Mouse (Mus musculus) forebrain, postnatal 0 days (tissue): ENCODE data around the gene Ttc9. TPM values are rescaled to one million over a fixed set of nuclear protein-coding genes. Genes with fewer than 3 reads are reported as not detected.

Source experiments
- ATAC-seq: fragments of 200-750 bp; cut with Nextera tagmentation; 2 replicates; pipeline ENCODE4 v1.8.0; 2017; ENCODE audit warnings: mild to moderate bottlenecking, moderate library complexity
- DNase-seq: peaks from one replicate; pipeline ENCODE4 v3.0.0-alpha.2; 2015
- H3K27ac ChIP-seq: fragments of 300-500 bp; sonication (generic); 2 replicates; pipeline ENCODE4 v1.5.1; 2014; ENCODE audit warnings: low read depth, mild to moderate bottlenecking, antibody characterized with exemption, low read length, moderate library complexity, mixed read lengths
- H3K27me3 ChIP-seq: fragments of 300-500 bp; sonication (generic); 2 replicates; pipeline ENCODE4 v1.6.1; 2014; ENCODE audit warnings: mild to moderate bottlenecking, low read length, mixed read lengths; ENCODE audit not compliant: insufficient read depth
- H3K36me3 ChIP-seq: fragments of 300-500 bp; sonication (generic); 2 replicates; pipeline ENCODE4 v1.6.1; 2014; ENCODE audit warnings: mild to moderate bottlenecking, moderate library complexity; ENCODE audit not compliant: insufficient read depth
- H3K4me1 ChIP-seq: fragments of 300-500 bp; sonication (generic); 2 replicates; pipeline ENCODE4 v1.6.1; 2014; ENCODE audit warnings: antibody characterized with exemption; ENCODE audit not compliant: insufficient read depth
- H3K4me2 ChIP-seq: fragments of 300-500 bp; sonication (generic); 2 replicates; pipeline ENCODE4 v1.6.1; 2014; ENCODE audit warnings: low read depth, mild to moderate bottlenecking, moderate library complexity
- H3K4me3 ChIP-seq: fragments of 300-500 bp; sonication (generic); 2 replicates; pipeline ENCODE4 v1.5.1; 2014; ENCODE audit warnings: low read depth, low read length, mixed read lengths
- H3K9ac ChIP-seq: fragments of 300-500 bp; sonication (generic); 2 replicates; pipeline ENCODE4 v1.6.1; 2014; ENCODE audit warnings: mild to moderate bottlenecking
- H3K9me3 ChIP-seq: fragments of 300-500 bp; sonication (generic); 2 replicates; pipeline ENCODE4 v1.6.1; 2016; ENCODE audit warnings: low read length
- CTCF ChIP-seq: sonication (generic); IDR thresholded peaks from 2 replicates; pipeline ENCODE4 v1.5.1; 2016; ENCODE audit warnings: antibody characterized with exemption, control low read depth, low read depth
- WGBS: fragments of 180-500 bp; shearing (Covaris S2); extraction: QIAGEN DNeasy Blood & Tissue Kit; methylation state at CpG from one replicate; pipeline ENCODE4 v1.1.7; 2014; 5-methylcytosine and 5-hydroxymethylcytosine counted together
- polyA plus RNA-seq: library from polyadenylated mRNA; unstranded; fragments of >200 nt; fragmentation: Nextera tagmentation; extraction: Ambion mirVana; gene quantifications from 2 replicates; pipeline ENCODE4 v1.2.1, GENCODE M21; 2015
- total RNA-seq: library from RNA; depleted of rRNA; stranded (reverse); fragments of >200 nt; gene quantifications from 2 replicates; pipeline ENCODE4 v1.2.3, GENCODE M21; 2014; rRNA removed

Ttc9 gene
- total RNA-seq, result 54.6 and 64.0 TPM in 2 replicates
- polyA plus RNA-seq, result 18.7 and 19.5 TPM in 2 replicates

GRCm38 (mm10) chr12:81630915-81631660 is at the start of gene Ttc9:
Ttc9 (plus strand) TSS chr12:81631249.
- ATAC-seq, result peak; percentile 83
- TF ChIP-seq CTCF, result no peak
- Histone ChIP-seq H3K4me3 (peak within 1 kb of the TSS; percentile 76), H3K27me3 (no peaks in the 10 kb centered on the region), H3K4me2 (peak within 1 kb of the TSS; percentile 78), H3K4me1 (peaks cover 18% of the 10 kb centered on the region; the same call in 1 of the 2 replicates), H3K36me3 (no peaks in the 10 kb centered on the region), H3K9me3 (no peaks in the 10 kb centered on the region), H3K9ac (peak within 1 kb of the TSS; percentile 95), H3K27ac (peak within 1 kb of the TSS; percentile 97)
- under 1% methylated on average over 81 of the region's 82 CpGs for WGBS
- DNase-seq, result peak; percentile 79

DNA sequence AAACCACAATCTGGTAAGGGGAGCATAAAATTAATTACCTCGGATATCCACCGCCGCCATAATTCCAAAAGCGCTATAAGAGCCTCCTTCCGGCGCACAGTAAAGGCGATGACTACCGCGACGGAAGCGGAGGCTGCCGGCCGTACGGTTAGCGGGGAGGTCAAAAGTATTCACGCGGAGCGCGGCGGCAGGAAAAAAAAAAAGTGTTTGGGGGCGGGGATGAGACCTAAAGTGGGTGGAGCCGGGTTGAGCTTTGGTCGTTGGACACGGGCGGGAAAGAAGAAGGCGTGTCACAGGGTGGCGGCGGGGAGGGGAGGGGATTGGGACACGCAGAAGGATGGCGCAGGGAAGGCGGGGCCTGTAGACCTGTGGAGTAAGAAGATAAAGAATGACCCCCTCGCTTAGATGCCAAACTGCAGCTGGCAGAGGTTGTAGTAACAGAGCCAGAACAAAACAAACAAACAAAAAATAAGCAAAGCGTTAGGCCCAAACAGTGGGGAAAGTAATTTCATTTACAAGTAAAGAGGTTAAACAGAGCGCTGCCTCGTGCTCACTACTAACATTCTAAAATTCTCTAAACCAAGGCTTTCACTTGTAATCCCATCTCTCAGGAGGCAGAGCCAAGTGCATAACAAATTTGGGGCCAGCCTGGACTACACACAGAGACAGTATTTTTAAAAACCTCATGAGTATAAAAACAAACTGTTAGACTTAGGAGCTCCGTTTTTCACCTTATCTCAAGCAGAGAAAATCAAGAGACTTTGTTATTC is 36.0 kb upstream of the Ttc9 start, which contains the start of gene Med6:
Gene Med6, minus strand, starts transcription at position 107 of the 770 bp plus-strand sequence.
- TF ChIP-seq CTCF, result peak; percentile 2; the same call in 1 of the 2 replicates
- H3K9ac ChIP-seq, result peak within 1 kb of the TSS; percentile 64
- H3K27me3 ChIP-seq, result no peaks in the 10 kb centered on the region
- 4% methylated on average over 36 of the region's 36 CpGs for WGBS
- H3K4me1 ChIP-seq, result peaks cover 9% of the 10 kb centered on the region
- H3K27ac ChIP-seq, result peak within 1 kb of the TSS; percentile 58
- H3K4me2 ChIP-seq, result peak within 1 kb of the TSS; percentile 67
- peak within 1 kb of the TSS; percentile 61 for H3K4me3 ChIP-seq
- DNase-seq (peak; percentile 98), ATAC-seq (peak; percentile 98)
- no peaks in the 10 kb centered on the region for H3K9me3 ChIP-seq
- H3K36me3 ChIP-seq, result peaks cover 8% of the 10 kb centered on the region

GRCm38 (mm10) chr12:81596547-81597262 is 34.3 kb upstream of the Ttc9 start:
- peaks cover 3% of the 10 kb centered on the region; the same call in 1 of the 2 replicates for H3K27me3 ChIP-seq
- WGBS, result 75% methylated on average over 8 of the region's 8 CpGs
- DNase-seq, result no peak
- no peaks in the 10 kb centered on the region for H3K36me3 ChIP-seq
- H3K27ac ChIP-seq, result no peak overlapping the region
- no peak overlapping the region for H3K4me2 ChIP-seq
- no peak overlapping the region for H3K9ac ChIP-seq
- H3K4me3 ChIP-seq, result no peak overlapping the region
- H3K9me3 ChIP-seq, result no peaks in the 10 kb centered on the region
- peaks cover 9% of the 10 kb centered on the region for H3K4me1 ChIP-seq
- ATAC-seq, result no peak
- no peak for TF ChIP-seq CTCF

GRCm38 (mm10) chr12:81604995-81605784 is 25.9 kb upstream of the Ttc9 start:
- ATAC-seq (no peak), DNase-seq (no peak)
- Histone ChIP-seq H3K4me1 (no peaks in the 10 kb centered on the region), H3K27me3 (peaks cover 3% of the 10 kb centered on the region; the same call in 1 of the 2 replicates), H3K4me3 (no peak overlapping the region), H3K9me3 (no peaks in the 10 kb centered on the region), H3K9ac (no peak overlapping the region), H3K36me3 (no peaks in the 10 kb centered on the region), H3K4me2 (no peak overlapping the region), H3K27ac (no peak overlapping the region)
- WGBS, result 55% methylated on average over 5 of the region's 5 CpGs
- TF ChIP-seq CTCF, result no peak

- no peak for TF ChIP-seq CTCF
- Histone ChIP-seq H3K9me3 (no peaks in the 10 kb centered on the region), H3K4me2 (no peak overlapping the region), H3K4me3 (no peak overlapping the region), H3K27me3 (no peaks in the 10 kb centered on the region), H3K36me3 (no peaks in the 10 kb centered on the region), H3K27ac (no peak overlapping the region), H3K4me1 (no peaks in the 10 kb centered on the region), H3K9ac (no peak overlapping the region)
- no peak for ATAC-seq
- no peak for DNase-seq
Observed at GRCm38 (mm10) chr12:81609445-81609844, 21.6 kb upstream of the Ttc9 start.

DNA sequence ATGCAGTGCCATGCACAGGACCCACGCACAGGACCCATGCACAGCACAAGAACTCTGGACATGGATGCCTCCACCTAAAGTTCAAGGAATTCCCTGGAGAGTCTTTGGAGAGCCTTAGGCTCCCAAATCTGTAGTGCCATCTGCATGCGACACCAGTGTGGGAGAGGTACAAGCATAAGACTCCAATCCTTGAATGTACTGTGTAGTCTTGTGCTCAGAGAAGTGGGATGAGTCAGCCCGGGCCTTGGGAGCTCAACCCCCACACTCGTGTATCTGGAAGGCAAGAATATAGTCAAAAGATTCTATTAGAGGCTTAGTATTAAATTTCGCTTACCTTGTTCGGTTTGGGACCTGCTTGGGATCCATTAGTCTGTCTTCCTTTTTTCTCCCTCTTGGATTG is 15.2 kb upstream of the Ttc9 start:
- no peak overlapping the region for H3K4me3 ChIP-seq
- 88% methylated on average over 6 of the region's 6 CpGs for WGBS
- no peak for DNase-seq
- no peak overlapping the region for H3K27ac ChIP-seq
- H3K9ac ChIP-seq, result no peak overlapping the region
- no peaks in the 10 kb centered on the region for H3K9me3 ChIP-seq
- H3K36me3 ChIP-seq, result no peaks in the 10 kb centered on the region
- H3K4me1 ChIP-seq, result no peaks in the 10 kb centered on the region
- H3K27me3 ChIP-seq, result no peaks in the 10 kb centered on the region
- H3K4me2 ChIP-seq, result no peak overlapping the region
- ATAC-seq, result no peak
- no peak for TF ChIP-seq CTCF
